Mouse (Mus musculus): Measurements from ENCODE around the gene Bcas3. TPM values are rescaled to one million over a fixed set of nuclear protein-coding genes. Genes with fewer than 3 reads are reported as not detected.
"Not testable (repeated sequence)": the region's sequence is repeated elsewhere in the genome, so short reads cannot be mapped to it uniquely, and the experiment has no call there.

Bcas3 gene
- polyA plus RNA-seq, 1 experiment from 2014 or later = 13.6 TPM

GRCm38 (mm10) chr11:85499561-85499960, 146.6 kb downstream of the Bcas3 start:
- Histone ChIP-seq H3K9me3 (ENCODE audit: low read length) (no peaks in the 10 kb centered on the region), H3K9ac (replicated peaks) (no peak overlapping the region), H3K4me2 (ENCODE audit: low read depth, low read length) (no peak overlapping the region), H3K27me3 (ENCODE audit: insufficient read depth, low read length) (no peaks in the 10 kb centered on the region), H3K27ac (ENCODE audit: low read depth) (no peak overlapping the region), H3K4me1 (ENCODE audit: insufficient read depth) (no peaks in the 10 kb centered on the region), H3K36me3 (replicated peaks; ENCODE audit: insufficient read depth, low read length) (no peaks in the 10 kb centered on the region), H3K4me3 (ENCODE audit: low read depth, low read length) (no peak overlapping the region)
- TF ChIP-seq CTCF (IDR thresholded peaks at IDR 0.05; ENCODE audit: low read depth) (no peak), EP300 (IDR thresholded peaks at IDR 0.05; ENCODE audit: low read depth) (no peak)
- 79% methylated on average over 5 of the region's 5 CpGs for WGBS (ENCODE audit: insufficient replicate concordance)
- ATAC-seq (no peak), DNase-seq (no peak)

- no peak overlapping the region for H3K27ac ChIP-seq (ENCODE audit: low read depth)
- ATAC-seq = no peak
- no peaks in the 10 kb centered on the region for H3K36me3 ChIP-seq (replicated peaks; ENCODE audit: insufficient read depth, low read length)
- H3K9me3 ChIP-seq (ENCODE audit: low read length) = no peaks in the 10 kb centered on the region
- TF ChIP-seq EP300 (IDR thresholded peaks at IDR 0.05; ENCODE audit: low read depth) = no peak
- no peak for TF ChIP-seq CTCF (IDR thresholded peaks at IDR 0.05; ENCODE audit: low read depth)
- H3K4me3 ChIP-seq (ENCODE audit: low read depth, low read length) = no peak overlapping the region
- no peaks in the 10 kb centered on the region for H3K27me3 ChIP-seq (ENCODE audit: insufficient read depth, low read length)
- WGBS (ENCODE audit: insufficient replicate concordance) = 60% methylated on average over 3 of the region's 3 CpGs
- H3K4me2 ChIP-seq (ENCODE audit: low read depth, low read length) = no peak overlapping the region
- DNase-seq = no peak
- H3K4me1 ChIP-seq (ENCODE audit: insufficient read depth) = no peaks in the 10 kb centered on the region
- no peak overlapping the region for H3K9ac ChIP-seq (replicated peaks)
Measured at GRCm38 (mm10) chr11:85502031-85502430, 149.1 kb downstream of the Bcas3 start.

- ATAC-seq; DNase-seq; H3K9ac ChIP-seq (replicated peaks); H3K4me1 ChIP-seq (ENCODE audit: insufficient read depth); H3K27me3 ChIP-seq (ENCODE audit: insufficient read depth, low read length); H3K4me3 ChIP-seq (ENCODE audit: low read depth, low read length); H3K27ac ChIP-seq (ENCODE audit: low read depth); H3K9me3 ChIP-seq (ENCODE audit: low read length); H3K4me2 ChIP-seq (ENCODE audit: low read depth, low read length); H3K36me3 ChIP-seq (replicated peaks; ENCODE audit: insufficient read depth, low read length): not testable (repeated sequence)
- 61% methylated on average over 4 of the region's 4 CpGs for WGBS (ENCODE audit: insufficient replicate concordance)
Measured at GRCm38 (mm10) chr11:85504812-85505211, 151.8 kb downstream of the Bcas3 start.

- Histone ChIP-seq H3K9ac (replicated peaks) (no peak overlapping the region), H3K27me3 (ENCODE audit: insufficient read depth, low read length) (no peaks in the 10 kb centered on the region), H3K27ac (ENCODE audit: low read depth) (no peak overlapping the region), H3K36me3 (replicated peaks; ENCODE audit: insufficient read depth, low read length) (no peaks in the 10 kb centered on the region), H3K9me3 (ENCODE audit: low read length) (no peaks in the 10 kb centered on the region), H3K4me3 (ENCODE audit: low read depth, low read length) (no peak overlapping the region), H3K4me1 (ENCODE audit: insufficient read depth) (no peaks in the 10 kb centered on the region), H3K4me2 (ENCODE audit: low read depth, low read length) (no peak overlapping the region)
- DNase-seq (no peak), ATAC-seq (no peak)
- WGBS (ENCODE audit: insufficient replicate concordance) = 64% methylated on average over 4 of the region's 4 CpGs
- TF ChIP-seq CTCF (IDR thresholded peaks at IDR 0.05; ENCODE audit: low read depth) = no peak
- no peak for TF ChIP-seq EP300 (IDR thresholded peaks at IDR 0.05; ENCODE audit: low read depth)
Measured at GRCm38 (mm10) chr11:85505811-85506210, 152.8 kb downstream of the Bcas3 start.

- Histone ChIP-seq H3K27ac (ENCODE audit: low read depth) (no peak overlapping the region), H3K4me3 (ENCODE audit: low read depth, low read length) (no peak overlapping the region), H3K9me3 (ENCODE audit: low read length) (no peaks in the 10 kb centered on the region), H3K9ac (replicated peaks) (no peak overlapping the region), H3K4me1 (ENCODE audit: insufficient read depth) (no peaks in the 10 kb centered on the region), H3K27me3 (ENCODE audit: insufficient read depth, low read length) (no peaks in the 10 kb centered on the region), H3K4me2 (ENCODE audit: low read depth, low read length) (no peak overlapping the region), H3K36me3 (replicated peaks; ENCODE audit: insufficient read depth, low read length) (no peaks in the 10 kb centered on the region)
- DNase-seq (no peak), ATAC-seq (no peak)
- 88% methylated on average over 12 of the region's 12 CpGs for WGBS (ENCODE audit: insufficient replicate concordance)
- TF ChIP-seq EP300 (IDR thresholded peaks at IDR 0.05; ENCODE audit: low read depth) = no peak
- TF ChIP-seq CTCF (IDR thresholded peaks at IDR 0.05; ENCODE audit: low read depth) = no peak
Measured at GRCm38 (mm10) chr11:85509334-85509733, 156.4 kb downstream of the Bcas3 start.

GRCm38 (mm10) chr11:85511270-85511904, 158.4 kb downstream of the Bcas3 start:
- 80% methylated on average over 9 of the region's 9 CpGs for WGBS (ENCODE audit: insufficient replicate concordance)
- no peak overlapping the region for H3K4me2 ChIP-seq (ENCODE audit: low read depth, low read length)
- no peak for ATAC-seq
- no peak overlapping the region for H3K4me3 ChIP-seq (ENCODE audit: low read depth, low read length)
- DNase-seq = no peak
- no peak overlapping the region for H3K9ac ChIP-seq (replicated peaks)
- H3K4me1 ChIP-seq (ENCODE audit: insufficient read depth) = no peaks in the 10 kb centered on the region
- no peaks in the 10 kb centered on the region for H3K9me3 ChIP-seq (ENCODE audit: low read length)
- no peak overlapping the region for H3K27ac ChIP-seq (ENCODE audit: low read depth)
- TF ChIP-seq CTCF (IDR thresholded peaks at IDR 0.05; ENCODE audit: low read depth) (no peak), EP300 (IDR thresholded peaks at IDR 0.05; ENCODE audit: low read depth) (no peak)
- H3K36me3 ChIP-seq (replicated peaks; ENCODE audit: insufficient read depth, low read length) = no peaks in the 10 kb centered on the region
- no peaks in the 10 kb centered on the region for H3K27me3 ChIP-seq (ENCODE audit: insufficient read depth, low read length)

- no peak for ATAC-seq
- Histone ChIP-seq H3K4me2 (ENCODE audit: low read depth, low read length) (no peak overlapping the region), H3K4me3 (ENCODE audit: low read depth, low read length) (no peak overlapping the region), H3K27ac (ENCODE audit: low read depth) (no peak overlapping the region), H3K9ac (replicated peaks) (no peak overlapping the region), H3K4me1 (ENCODE audit: insufficient read depth) (no peaks in the 10 kb centered on the region), H3K36me3 (replicated peaks; ENCODE audit: insufficient read depth, low read length) (no peaks in the 10 kb centered on the region), H3K9me3 (ENCODE audit: low read length) (no peaks in the 10 kb centered on the region), H3K27me3 (ENCODE audit: insufficient read depth, low read length) (no peaks in the 10 kb centered on the region)
- DNase-seq = no peak
- 83% methylated on average over 7 of the region's 7 CpGs for WGBS (ENCODE audit: insufficient replicate concordance)
- TF ChIP-seq EP300 (IDR thresholded peaks at IDR 0.05; ENCODE audit: low read depth) (no peak), CTCF (IDR thresholded peaks at IDR 0.05; ENCODE audit: low read depth) (no peak)
Measured at GRCm38 (mm10) chr11:85516724-85517123, 163.8 kb downstream of the Bcas3 start.
